8 mouse cellular contexts compared by ENCODE assay signal in genomic region chr4:150087161-150087889, GRCm38 (mm10). TPM values are rescaled to one million over a fixed set of nuclear protein-coding genes. Genes with fewer than 3 reads are reported as not detected.
A peak's percentile ranks its signal among the peaks of the same experiment; 100 is the strongest.
DNase-seq lines count a peak whose midpoint lies in the region; ATAC-seq and TF ChIP-seq lines count a peak whose summit lies in the region.

Gene Gpr157, plus strand, starts transcription at chr4:150087365.

- TF ChIP-seq POLR2A in limb, embryonic 14.5 days (IDR thresholded peaks at IDR 0.05; ENCODE audit: borderline replicate concordance, extremely low read depth, insufficient read depth, insufficient read length), result no peak

- peak within 1 kb of the TSS; percentile 98 for H3K4me2 ChIP-seq in embryonic facial prominence, embryonic 15.5 days (replicated peaks)
- peak within 1 kb of the TSS; percentile 99 for H3K4me2 ChIP-seq in limb, embryonic 14.5 days (replicated peaks; ENCODE audit: low read depth, low read length, severe bottlenecking)
- peak within 1 kb of the TSS; percentile 99 for H3K4me2 ChIP-seq in midbrain, postnatal 0 days (ENCODE audit: low read depth, low read length, poor library complexity, severe bottlenecking)

- peak within 1 kb of the TSS; percentile 70 for H3K27ac ChIP-seq in embryonic facial prominence, embryonic 15.5 days (replicated peaks)
- peak within 1 kb of the TSS; percentile 55; the same call in 1 of the 2 replicates for H3K27ac ChIP-seq in limb, embryonic 14.5 days (replicated peaks; ENCODE audit: low read depth, low read length)
- H3K27ac ChIP-seq in midbrain, postnatal 0 days (ENCODE audit: low read depth, low read length), result no peak within 1 kb of the TSS

- H3K4me1 ChIP-seq in embryonic facial prominence, embryonic 15.5 days, result peaks cover 23% of the 10 kb centered on the region
- H3K4me1 ChIP-seq in limb, embryonic 14.5 days (ENCODE audit: control insufficient read depth, insufficient read depth, low read length), result peaks cover 7% of the 10 kb centered on the region
- H3K4me1 ChIP-seq in midbrain, postnatal 0 days (ENCODE audit: insufficient read depth, low read length), result peaks cover 7% of the 10 kb centered on the region; the same call in 1 of the 2 replicates

- under 1% methylated on average over 55 of the region's 56 CpGs for WGBS in embryonic facial prominence, embryonic 15.5 days
- WGBS in limb, embryonic 14.5 days, result 0% methylated on average over 32 of the region's 56 CpGs
- WGBS in midbrain, postnatal 0 days, result under 1% methylated on average over 42 of the region's 56 CpGs

- H3K9me3 ChIP-seq in embryonic facial prominence, embryonic 15.5 days (replicated peaks), result no peaks in the 10 kb centered on the region
- no peaks in the 10 kb centered on the region for H3K9me3 ChIP-seq in limb, embryonic 14.5 days (ENCODE audit: control insufficient read depth, low read length)
- no peaks in the 10 kb centered on the region for H3K9me3 ChIP-seq in midbrain, postnatal 0 days (ENCODE audit: low read length)

- ATAC-seq in embryonic facial prominence, embryonic 15.5 days (ENCODE audit: insufficient number of reproducible peaks, low FRiP score, low TSS enrichment, low read depth), result peak; percentile 94
- ATAC-seq in limb, embryonic 14.5 days (ENCODE audit: low FRiP score, low read depth), result peak; percentile 96
- ATAC-seq in midbrain, postnatal 0 days (ENCODE audit: low FRiP score), result peak; percentile 91

- peak; percentile 47 for TF ChIP-seq CTCF in midbrain, postnatal 0 days (IDR thresholded peaks at IDR 0.05)

- peak within 1 kb of the TSS; percentile 60 for H3K9ac ChIP-seq in embryonic facial prominence, embryonic 15.5 days
- H3K9ac ChIP-seq in limb, embryonic 14.5 days (ENCODE audit: low read depth, low read length, severe bottlenecking), result peak within 1 kb of the TSS; percentile 62
- H3K9ac ChIP-seq in midbrain, postnatal 0 days (replicated peaks; ENCODE audit: low read length, poor library complexity, severe bottlenecking), result peak within 1 kb of the TSS; percentile 57

- H3K4me3 ChIP-seq in embryonic facial prominence, embryonic 15.5 days (replicated peaks), result peak within 1 kb of the TSS; percentile 66
- H3K4me3 ChIP-seq in limb, embryonic 14.5 days (replicated peaks; ENCODE audit: low read length), result peak within 1 kb of the TSS; percentile 63
- H3K4me3 ChIP-seq in midbrain, postnatal 0 days (ENCODE audit: low read depth, low read length), result peak within 1 kb of the TSS; percentile 64

- peak; percentile 96 for DNase-seq in 3134 (ENCODE audit: extremely low read depth, insufficient read length, low spot score)
- DNase-seq in adrenal gland, postnatal 4 days (ENCODE audit: low spot score in 2 of 2), result peak; percentile 67 to 80
- DNase-seq in heart, adult 8-10 months (ENCODE audit: low spot score), result peak; percentile 93
- DNase-seq in kidney, adult 9 months, result peak; percentile 94
- peak; percentile 93 for DNase-seq in limb, embryonic 14.5 days (ENCODE audit: low spot score)
- DNase-seq in midbrain, postnatal 0 days (ENCODE audit: low spot score), result peak; percentile 91
- DNase-seq in spleen, postnatal 14 days (ENCODE audit: low spot score in 2 of 2), result peak; percentile 79 to 81

- no peaks in the 10 kb centered on the region for H3K27me3 ChIP-seq in embryonic facial prominence, embryonic 15.5 days
- H3K27me3 ChIP-seq in limb, embryonic 14.5 days (ENCODE audit: control insufficient read depth, insufficient read depth, low read length), result no peaks in the 10 kb centered on the region
- peaks cover 7% of the 10 kb centered on the region; the same call in 1 of the 2 replicates for H3K27me3 ChIP-seq in midbrain, postnatal 0 days (ENCODE audit: insufficient read depth, low read length)

- no peaks in the 10 kb centered on the region for H3K36me3 ChIP-seq in embryonic facial prominence, embryonic 15.5 days
- no peaks in the 10 kb centered on the region for H3K36me3 ChIP-seq in limb, embryonic 14.5 days (ENCODE audit: control insufficient read depth, insufficient read depth, low read length)
- H3K36me3 ChIP-seq in midbrain, postnatal 0 days (ENCODE audit: insufficient read depth, low read length), result no peaks in the 10 kb centered on the region

RNA-seq across cellular contexts. Expression of gene Gpr157, which starts in this region (rescaled TPM):
- 1 to 10 TPM; 3.1 to 3.8 TPM for total RNA-seq in adrenal gland, postnatal 4 days (2021)
- polyA plus RNA-seq in embryonic facial prominence, embryonic 15.5 days (2015; fragmentation: Nextera tagmentation; extraction: Ambion mirVana), result 1.5 and 1.7 TPM in 2 replicates
- 10 to 100 TPM; 28.8 to 42.7 (median 39.0) TPM for total RNA-seq in heart, adult 8-10 months (2022)
- polyA plus RNA-seq in limb, embryonic 14.5 days (2012; rRNA removed), result 3.8 and 4.5 TPM in 2 replicates
- polyA plus RNA-seq in limb, embryonic 14.5 days (2014; fragmentation: Nextera tagmentation; extraction: Ambion mirVana), result 0.48 and 0.52 TPM in 2 replicates
- total RNA-seq in midbrain, postnatal 0 days (2014; rRNA removed), result 4.4 TPM in 2 replicates
- polyA plus RNA-seq in midbrain, postnatal 0 days (2015; fragmentation: Nextera tagmentation; extraction: Ambion mirVana), result 0.47 and 0.49 TPM in 2 replicates
